Mouse (Mus musculus): ENCODE results near the gene Spta1.

Gene Spta1

GRCm38 (mm10) chr1:174251961-174252360, 79.4 kb downstream of the Spta1 start, which contains the start of gene Olfr419:
Gene Olfr419, minus strand, starts transcription at chr1:174252061.
- no peak for DNase-seq (ENCODE audit: low read depth, low spot score)

DNA sequence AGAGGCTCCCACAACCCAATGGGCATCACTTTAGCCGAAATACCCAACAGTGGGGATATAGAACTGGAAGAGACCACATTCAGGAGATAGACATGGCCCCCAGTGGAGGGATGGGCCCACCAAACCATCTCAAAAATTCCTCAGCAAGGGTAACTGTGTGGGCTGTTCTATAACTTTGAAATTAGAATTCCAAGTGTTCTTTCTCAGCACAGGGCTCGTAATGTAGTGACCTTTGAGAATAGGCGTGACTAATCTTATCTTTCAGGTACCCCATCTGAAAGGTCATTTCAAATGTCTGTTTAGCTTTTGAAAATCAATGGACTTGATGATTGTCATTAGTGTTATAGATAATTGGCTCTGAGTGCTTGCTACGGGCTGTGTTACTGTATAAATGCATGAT, 95.2 kb downstream of the Spta1 start:
- DNase-seq (ENCODE audit: low read depth, low spot score) = no peak

- DNase-seq (ENCODE audit: low read depth, low spot score) = no peak
Measured at GRCm38 (mm10) chr1:174269162-174269561, 96.6 kb downstream of the Spta1 start.

- DNase-seq (ENCODE audit: low read depth, low spot score) = no peak
Measured at GRCm38 (mm10) chr1:174270643-174271042, 98.1 kb downstream of the Spta1 start.

Measured in forelimb bud, embryonic 11.5 days (tissue).